Mouse (Mus musculus) fibroblast of lung, adult 2 months (primary cell): ENCODE results near the gene Nrxn3.

Experiments used
- DNase-seq: peaks from one replicate; pipeline ENCODE4 v3.0.0-alpha.2; 2011; ENCODE audit warnings: low read depth

The Nrxn3 gene

GRCm38 (mm10) chr12:89049279-89049678 is 326.6 kb downstream of the Nrxn3 start:
- no peak for DNase-seq

GRCm38 (mm10) chr12:89049686-89050085 is 327.0 kb downstream of the Nrxn3 start:
- no peak for DNase-seq

DNA sequence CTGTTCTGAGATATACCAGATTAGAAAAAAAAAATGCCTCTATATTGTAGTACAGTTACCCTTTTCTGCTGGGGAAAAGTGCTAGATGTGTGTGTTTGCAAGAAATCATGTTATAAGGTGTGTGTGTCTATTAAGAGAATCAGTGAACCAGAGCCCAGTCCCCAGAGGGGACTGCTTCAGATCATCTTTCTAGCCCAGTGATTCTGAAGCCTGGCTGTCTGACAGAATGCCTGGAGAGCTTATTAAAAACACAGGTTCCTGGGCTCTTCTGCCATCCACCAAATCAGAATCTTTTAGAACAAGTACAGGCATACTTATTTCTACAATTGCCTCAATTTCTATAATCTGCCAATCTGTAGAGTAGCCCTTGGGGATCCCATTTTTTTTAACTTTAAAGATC is 349.8 kb downstream of the Nrxn3 start:
- DNase-seq: no peak

GRCm38 (mm10) chr12:89073167-89073743 is 350.6 kb downstream of the Nrxn3 start:
- DNase-seq: no peak

GRCm38 (mm10) chr12:89074551-89075295 is 352.0 kb downstream of the Nrxn3 start:
- no peak for DNase-seq

GRCm38 (mm10) chr12:89093806-89094479 is 371.3 kb downstream of the Nrxn3 start:
- DNase-seq: no peak

- no peak for DNase-seq
Observed at GRCm38 (mm10) chr12:89097561-89097960, 374.9 kb downstream of the Nrxn3 start.

DNA sequence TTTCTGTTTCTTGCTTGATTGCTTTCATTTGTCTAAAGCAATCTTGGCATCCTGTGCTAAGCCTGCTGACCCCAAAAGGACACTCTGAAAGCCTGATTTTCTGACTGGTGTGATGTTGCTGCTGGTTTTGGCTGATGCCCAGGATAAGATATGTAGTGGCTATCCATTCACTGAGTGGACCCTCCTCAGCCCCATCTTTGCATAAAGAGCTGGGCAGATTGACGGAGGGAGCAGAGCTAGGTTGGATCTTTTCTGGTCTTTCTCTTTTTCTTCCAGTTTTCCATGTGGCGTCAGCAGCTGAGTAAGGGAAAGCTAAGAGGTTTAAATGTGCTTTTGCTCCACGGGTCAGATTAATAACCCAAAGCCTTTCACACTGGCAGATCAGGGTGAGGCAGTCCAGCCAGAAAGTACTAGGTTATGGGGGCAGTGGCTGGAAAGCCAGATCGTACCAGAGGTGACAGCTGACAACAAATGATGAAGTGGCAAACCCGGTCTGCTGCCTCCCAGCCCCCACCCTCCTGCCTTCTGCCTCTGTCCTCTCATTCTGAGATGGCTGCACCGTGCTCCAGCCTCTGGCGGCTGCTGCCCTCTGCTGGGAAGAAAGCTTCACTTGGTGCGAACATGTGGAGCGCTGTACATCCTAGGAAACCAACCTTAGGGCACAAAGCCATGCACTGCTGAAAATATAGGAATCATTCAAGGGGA is 383.5 kb downstream of the Nrxn3 start:
- DNase-seq: no peak

DNA sequence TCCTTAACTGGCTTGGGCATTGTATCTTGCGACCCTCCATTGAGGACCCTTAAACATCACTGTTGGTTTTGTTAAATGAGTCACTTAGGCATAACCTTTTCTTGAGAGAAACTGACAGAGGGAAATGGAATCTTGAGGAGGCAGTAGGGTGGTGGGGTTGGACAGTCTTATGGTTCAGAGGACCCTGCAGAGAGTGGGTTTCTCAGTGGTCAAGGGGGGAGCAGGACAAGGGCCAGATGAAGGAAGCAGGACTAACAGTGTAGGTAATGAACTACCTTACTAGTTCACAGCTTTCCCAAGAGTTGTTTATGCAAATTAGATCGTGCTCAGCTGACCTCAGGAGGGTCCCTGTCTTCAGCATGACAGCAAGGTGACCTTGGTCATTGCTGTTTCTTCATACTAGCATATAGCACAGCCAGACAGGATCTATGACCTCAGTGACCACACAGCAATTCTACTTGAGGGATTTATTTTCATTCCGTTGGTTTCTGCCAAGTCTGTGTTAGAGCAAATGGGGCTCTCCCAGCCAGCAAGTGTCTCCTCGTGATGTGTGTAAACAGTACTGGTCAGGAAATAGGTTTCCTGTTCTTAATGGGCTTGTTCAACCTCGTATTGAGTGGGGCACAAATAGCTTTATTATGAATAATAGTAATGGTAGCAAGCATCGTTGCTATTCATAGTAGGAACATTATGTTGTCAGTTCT is 384.4 kb downstream of the Nrxn3 start:
- no peak for DNase-seq

- no peak for DNase-seq
Observed at GRCm38 (mm10) chr12:89109779-89110335, 387.2 kb downstream of the Nrxn3 start.

- DNase-seq: no peak
Observed at GRCm38 (mm10) chr12:89128602-89129001, 405.9 kb downstream of the Nrxn3 start.

- no peak for DNase-seq
Observed at GRCm38 (mm10) chr12:89129139-89129907, 406.6 kb downstream of the Nrxn3 start.

DNA sequence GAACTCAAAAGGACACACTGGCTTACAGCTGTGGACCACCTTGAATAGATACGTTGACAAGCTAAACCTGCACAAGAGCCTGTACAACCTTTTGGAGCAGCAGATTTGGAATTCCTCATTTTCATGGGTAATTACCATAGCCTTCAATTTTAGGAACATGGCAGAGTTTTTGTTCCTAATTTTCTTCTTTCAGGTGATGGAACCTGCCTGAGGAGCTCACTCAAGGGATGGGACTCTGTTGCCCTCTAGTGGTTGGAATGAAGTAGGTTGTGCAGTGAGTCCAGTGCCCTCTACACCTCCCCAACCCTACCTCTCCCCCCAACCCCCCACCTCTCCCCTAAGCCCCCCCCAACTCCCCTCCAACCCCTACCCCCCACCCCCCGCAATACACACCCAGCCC is 411.7 kb downstream of the Nrxn3 start:
- DNase-seq: no peak

DNA sequence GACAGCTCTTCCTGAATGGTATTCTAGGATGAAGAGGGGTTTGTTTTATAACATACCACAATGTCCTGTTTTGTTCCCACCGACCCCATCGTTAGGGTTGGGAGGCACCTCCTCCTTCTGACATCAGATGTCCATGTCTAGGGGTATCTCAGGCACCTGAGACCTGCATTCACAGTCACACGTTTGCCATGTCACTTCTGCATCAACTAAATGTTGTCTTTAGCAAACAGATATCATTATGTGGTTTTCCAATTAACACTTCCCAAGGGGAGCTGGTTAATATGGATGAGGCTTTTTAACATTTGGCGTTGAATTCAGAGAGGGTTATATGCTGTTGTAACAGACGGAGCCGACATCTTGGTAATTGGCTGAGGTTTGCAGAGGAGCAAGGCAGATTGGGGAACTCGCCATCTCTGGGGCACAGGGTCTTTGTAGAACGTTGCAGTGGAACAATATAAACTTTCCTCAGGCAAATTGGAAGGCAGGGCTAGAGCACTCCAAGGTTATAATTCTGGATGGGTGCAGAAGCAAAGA is 412.2 kb downstream of the Nrxn3 start:
- DNase-seq: no peak

- no peak for DNase-seq
Observed at GRCm38 (mm10) chr12:89148974-89149411, 426.3 kb downstream of the Nrxn3 start.

- DNase-seq: no peak
Observed at GRCm38 (mm10) chr12:89149455-89149854, 426.8 kb downstream of the Nrxn3 start.

GRCm38 (mm10) chr12:89156086-89156757 is 433.5 kb downstream of the Nrxn3 start:
- no peak for DNase-seq

- no peak for DNase-seq
Observed at GRCm38 (mm10) chr12:89159353-89159752, 436.7 kb downstream of the Nrxn3 start.

DNA sequence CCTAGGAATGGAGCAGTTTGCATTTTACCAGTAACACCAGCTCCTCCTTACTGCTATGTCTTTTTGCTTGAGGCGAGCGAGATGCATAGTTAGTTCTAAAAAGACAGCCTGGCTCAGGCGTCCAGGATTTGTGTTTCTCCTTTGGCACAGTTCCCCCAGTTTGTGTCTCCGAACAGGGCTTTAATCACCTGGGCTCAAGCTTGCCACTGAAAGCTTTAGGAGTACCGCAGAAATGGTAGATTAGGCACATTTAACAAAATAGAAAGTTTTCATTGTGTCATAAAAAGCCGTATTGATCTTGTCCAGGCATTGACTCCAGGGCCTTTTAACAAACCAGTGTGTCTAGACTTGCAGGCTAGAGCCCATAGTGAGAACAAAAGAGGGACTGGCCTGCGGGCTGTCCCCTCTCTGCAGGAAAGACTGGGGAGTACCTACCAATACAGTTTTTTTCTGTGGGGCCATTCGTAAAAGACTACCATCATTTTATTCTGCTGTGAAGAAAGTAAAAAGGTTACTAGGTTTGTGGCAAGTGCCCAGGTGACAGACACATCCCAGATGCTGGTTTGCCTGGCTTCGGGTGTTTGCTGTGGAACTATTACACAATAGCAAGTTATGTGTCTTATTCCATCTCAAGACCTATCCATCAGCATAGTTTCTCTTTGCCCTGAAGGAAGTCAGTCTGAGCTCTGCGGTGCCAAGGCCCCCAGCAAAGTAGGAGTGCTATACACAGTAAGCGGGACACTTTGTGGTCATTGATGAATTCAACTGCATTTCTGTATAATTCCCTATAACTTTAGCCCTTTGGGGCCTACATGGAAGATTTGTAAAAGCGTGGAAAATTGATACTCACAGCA is 451.9 kb downstream of the Nrxn3 start:
- DNase-seq: no peak
